Mouse (Mus musculus) limb, embryonic 11.5 days (tissue): ENCODE results near the gene Prlr. TPM values are rescaled to one million over a fixed set of nuclear protein-coding genes. Genes with fewer than 3 reads are reported as not detected.

Source experiments
- ATAC-seq: fragments of 200-750 bp; cut with Nextera tagmentation; 2 replicates; pipeline ENCODE4 v1.8.0; 2017; ENCODE audit warnings: low read depth; ENCODE audit not compliant: insufficient number of reproducible peaks, low FRiP score, low TSS enrichment
- DNase-seq: peaks from one replicate; pipeline ENCODE4 v3.0.0-alpha.2; 2015; ENCODE audit warnings: low spot score
- H3K27ac ChIP-seq: fragments of 300-500 bp; sonication (generic); replicated peaks from 2 replicates; pipeline ENCODE4 v1.5.1; 2014; ENCODE audit warnings: low read depth, mild to moderate bottlenecking, low read length
- H3K27me3 ChIP-seq: fragments of 300-500 bp; sonication (generic); 2 replicates; pipeline ENCODE4 v1.6.1; 2014; ENCODE audit warnings: mild to moderate bottlenecking, low read length, mixed read lengths; ENCODE audit not compliant: control insufficient read depth, insufficient read depth
- H3K36me3 ChIP-seq: fragments of 300-500 bp; sonication (generic); 2 replicates; pipeline ENCODE4 v1.6.1; 2014; ENCODE audit warnings: mild to moderate bottlenecking, low read length, moderate library complexity, mixed read lengths; ENCODE audit not compliant: control insufficient read depth, insufficient read depth
- H3K4me1 ChIP-seq: fragments of 300-500 bp; sonication (generic); 2 replicates; pipeline ENCODE4 v1.6.1; 2014; ENCODE audit warnings: low read length, mixed read lengths; ENCODE audit not compliant: control insufficient read depth, insufficient read depth
- H3K4me2 ChIP-seq: fragments of 300-500 bp; sonication (generic); 2 replicates; pipeline ENCODE4 v1.6.1; 2014; ENCODE audit warnings: low read depth, mild to moderate bottlenecking, moderate library complexity; ENCODE audit not compliant: severe bottlenecking
- H3K4me3 ChIP-seq: fragments of 300-500 bp; sonication (generic); 2 replicates; pipeline ENCODE4 v1.5.1; 2014; ENCODE audit warnings: low read depth, low read length
- H3K9ac ChIP-seq: fragments of 300-500 bp; sonication (generic); 2 replicates; pipeline ENCODE4 v1.6.1; 2014; ENCODE audit warnings: mild to moderate bottlenecking, low read length
- H3K9me3 ChIP-seq: fragments of 300-500 bp; sonication (generic); 2 replicates; pipeline ENCODE4 v1.6.1; 2016; ENCODE audit warnings: low read length; ENCODE audit not compliant: control insufficient read depth
- WGBS: fragments of 180-500 bp; shearing (Covaris S2); extraction: QIAGEN DNeasy Blood & Tissue Kit; methylation state at CpG from one replicate; pipeline ENCODE4 v1.1.7; 2014; 5-methylcytosine and 5-hydroxymethylcytosine counted together
- polyA plus RNA-seq: library from polyadenylated mRNA; unstranded; fragments of >200 nt; fragmentation: Nextera tagmentation; extraction: Ambion mirVana; gene quantifications from 2 replicates; pipeline ENCODE4 v1.2.1, GENCODE M21; 2014

Gene Prlr
- polyA plus RNA-seq, 1 experiment from 2014 or later, result 0.04 TPM

DNA sequence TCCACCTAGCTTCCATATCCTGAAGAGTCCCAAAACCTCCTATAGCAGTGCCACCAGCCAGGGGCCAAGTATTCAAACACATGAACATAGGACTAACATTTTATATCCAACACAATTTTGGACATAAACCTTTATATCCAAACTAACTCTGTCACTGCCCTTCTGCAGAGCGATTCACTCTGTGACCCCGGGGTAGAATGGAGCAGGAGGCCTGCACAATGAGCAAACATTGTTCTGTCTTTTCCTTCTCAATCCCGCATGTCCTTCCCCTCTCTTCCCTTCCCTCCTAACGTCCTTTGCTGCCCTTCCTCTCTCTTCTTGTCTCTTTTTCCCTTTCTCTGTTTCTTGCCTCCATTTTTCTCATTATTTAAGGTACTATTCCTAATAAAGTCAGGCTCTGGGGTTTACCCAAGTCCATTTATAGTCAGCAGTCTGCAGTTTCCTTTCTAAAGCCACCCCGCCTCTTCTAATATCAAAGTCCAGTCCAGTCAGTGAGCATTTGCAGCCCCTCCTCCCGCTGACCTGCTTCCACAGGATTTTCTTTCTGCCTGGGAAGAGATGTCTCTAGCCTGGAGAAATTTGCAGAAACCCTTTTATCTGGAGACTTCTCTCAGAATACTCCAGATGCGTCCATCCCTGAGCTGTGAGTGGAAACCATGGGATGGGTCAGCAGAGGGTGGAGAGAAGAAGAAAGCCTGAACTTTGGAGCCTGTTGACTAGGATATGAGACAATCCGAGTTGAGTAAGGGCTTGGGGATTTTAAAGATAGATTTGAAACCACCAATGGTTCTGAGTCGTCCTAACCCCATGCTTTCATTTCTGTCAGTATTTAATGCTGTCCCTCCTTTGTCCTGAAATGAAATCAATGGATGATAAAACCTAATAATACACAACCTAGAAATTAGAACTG is 181.3 kb downstream of the Prlr start, which contains the start of gene Agxt2:
Gene Agxt2, plus strand, starts transcription at position 494 of the 910 bp plus-strand sequence.
- H3K9me3 ChIP-seq, result no peaks in the 10 kb centered on the region
- no peak within 1 kb of the TSS for H3K4me3 ChIP-seq
- H3K27ac ChIP-seq, result no peak within 1 kb of the TSS
- no peaks in the 10 kb centered on the region for H3K27me3 ChIP-seq
- H3K4me2 ChIP-seq, result no peak within 1 kb of the TSS
- 82% methylated on average over 9 of the region's 9 CpGs for WGBS
- H3K4me1 ChIP-seq, result no peaks in the 10 kb centered on the region
- ATAC-seq (no peak), DNase-seq (no peak)
- no peak within 1 kb of the TSS for H3K9ac ChIP-seq
- no peaks in the 10 kb centered on the region for H3K36me3 ChIP-seq

- Histone ChIP-seq H3K4me2 (no peak overlapping the region), H3K27ac (no peak overlapping the region)
- 99% methylated on average over 2 of the region's 2 CpGs for WGBS
Measured at GRCm38 (mm10) chr15:10366331-10366730, 189.3 kb downstream of the Prlr start.

GRCm38 (mm10) chr15:10375404-10375803 is 198.4 kb downstream of the Prlr start:
- no peaks in the 10 kb centered on the region for H3K4me1 ChIP-seq
- no peak overlapping the region for H3K27ac ChIP-seq
- H3K9ac ChIP-seq, result no peak overlapping the region
- ATAC-seq (no peak), DNase-seq (no peak)
- no peaks in the 10 kb centered on the region for H3K27me3 ChIP-seq
- no peaks in the 10 kb centered on the region for H3K36me3 ChIP-seq
- H3K4me2 ChIP-seq, result no peak overlapping the region
- H3K4me3 ChIP-seq, result no peak overlapping the region
- H3K9me3 ChIP-seq, result no peaks in the 10 kb centered on the region
- WGBS, result 93% methylated on average over 3 of the region's 3 CpGs

More at GRCm38 (mm10) chr15:10366331-10366730, 189.3 kb downstream of the Prlr start:
- H3K27me3 ChIP-seq, result no peaks in the 10 kb centered on the region
- H3K4me1 ChIP-seq, result no peaks in the 10 kb centered on the region
- no peak overlapping the region for H3K4me3 ChIP-seq
- no peak for DNase-seq
- no peaks in the 10 kb centered on the region for H3K36me3 ChIP-seq
- H3K9me3 ChIP-seq, result no peaks in the 10 kb centered on the region
- no peak overlapping the region for H3K9ac ChIP-seq
- no peak for ATAC-seq

DNA sequence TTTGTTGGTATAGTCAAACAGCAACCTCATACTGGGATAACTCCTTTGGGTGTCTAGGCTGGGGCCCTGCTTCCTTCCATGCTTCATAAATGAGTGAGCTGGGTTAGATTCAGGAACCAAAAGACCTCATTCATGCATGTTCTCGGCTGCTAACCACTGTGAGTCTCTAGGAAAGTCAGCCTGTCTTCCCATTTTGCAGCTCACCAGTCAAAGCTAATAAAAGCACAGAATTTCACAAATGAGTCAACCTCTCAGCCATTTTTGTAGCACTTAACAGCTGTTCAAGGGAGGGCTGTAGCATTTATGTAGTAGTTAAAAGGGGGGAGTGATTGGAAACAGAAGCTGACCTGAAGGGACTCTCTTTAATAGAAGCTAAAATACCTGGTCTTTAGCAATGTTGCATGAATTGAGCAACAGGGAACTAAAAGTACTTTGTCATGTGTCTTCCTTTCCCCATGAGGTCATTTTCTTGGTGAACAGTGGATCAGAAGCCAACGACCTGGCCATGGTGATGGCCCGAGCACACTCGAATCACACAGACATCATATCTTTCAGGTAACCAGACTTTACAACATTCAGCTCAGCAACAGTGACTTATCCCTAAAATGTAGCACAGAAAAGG is 201.4 kb downstream of the Prlr start:
- H3K9me3 ChIP-seq, result no peaks in the 10 kb centered on the region
- no peaks in the 10 kb centered on the region for H3K36me3 ChIP-seq
- H3K4me2 ChIP-seq, result no peak overlapping the region
- H3K27ac ChIP-seq, result no peak overlapping the region
- no peak overlapping the region for H3K4me3 ChIP-seq
- 69% methylated on average over 4 of the region's 4 CpGs for WGBS
- no peaks in the 10 kb centered on the region for H3K27me3 ChIP-seq
- no peak overlapping the region for H3K9ac ChIP-seq
- ATAC-seq, result no peak
- no peak for DNase-seq
- no peaks in the 10 kb centered on the region for H3K4me1 ChIP-seq

DNA sequence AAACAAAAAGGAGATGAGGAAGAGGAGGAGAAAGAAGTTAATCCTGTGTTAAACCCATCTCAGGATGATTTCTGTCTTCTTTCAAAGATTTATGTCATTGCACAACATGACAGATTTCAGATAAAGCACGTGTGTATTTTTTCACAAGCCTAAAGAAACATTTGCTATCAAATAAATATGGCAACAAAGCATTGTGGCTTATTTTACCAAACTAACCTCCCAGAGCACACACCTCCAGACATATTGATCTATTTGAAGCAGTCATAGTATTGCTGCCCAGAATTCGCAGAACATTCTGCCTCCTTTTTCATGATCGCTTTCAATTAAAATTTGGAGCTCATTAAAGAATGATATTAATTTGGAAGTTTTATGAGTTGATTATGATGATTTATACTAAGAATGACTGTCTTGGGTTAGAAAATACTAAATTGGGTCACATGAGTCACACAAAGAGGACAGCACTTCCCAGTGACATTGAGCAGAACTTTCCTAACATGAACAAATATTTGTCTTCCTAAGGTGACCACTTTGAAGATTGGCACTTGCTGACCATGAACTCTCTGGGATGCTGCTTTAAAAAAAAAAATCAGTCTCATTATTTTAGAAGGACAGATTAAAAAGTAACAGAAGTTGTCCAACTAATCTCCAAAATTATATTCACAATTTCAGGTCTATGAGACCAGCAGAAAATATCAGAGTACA is 202.9 kb downstream of the Prlr start:
- 90% methylated on average over 3 of the region's 3 CpGs for WGBS
- H3K4me2 ChIP-seq, result no peak overlapping the region
- no peaks in the 10 kb centered on the region for H3K4me1 ChIP-seq
- H3K36me3 ChIP-seq, result no peaks in the 10 kb centered on the region
- no peak for ATAC-seq
- no peak overlapping the region for H3K9ac ChIP-seq
- no peak overlapping the region for H3K27ac ChIP-seq
- DNase-seq, result no peak
- H3K9me3 ChIP-seq, result no peaks in the 10 kb centered on the region
- no peaks in the 10 kb centered on the region for H3K27me3 ChIP-seq
- H3K4me3 ChIP-seq, result no peak overlapping the region

DNA sequence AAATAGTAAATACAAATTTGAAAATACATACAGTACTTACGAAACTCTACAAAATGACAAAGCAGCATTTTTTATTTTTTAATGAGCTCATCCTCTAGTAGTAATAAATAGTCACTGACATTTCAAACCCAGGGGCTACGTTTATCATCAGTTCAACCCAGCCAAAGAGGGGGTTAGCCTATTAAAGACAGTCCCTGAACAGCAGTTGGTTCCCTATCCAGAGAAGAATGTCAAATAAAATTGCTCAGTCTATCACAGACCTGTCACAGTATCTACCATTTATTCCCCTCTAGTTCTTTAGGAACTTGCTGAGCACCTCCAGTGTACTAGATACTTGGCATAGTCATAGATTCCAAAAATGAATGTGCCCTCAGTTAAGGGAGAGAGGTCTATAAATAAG is 210.2 kb downstream of the Prlr start:
- Histone ChIP-seq H3K9me3 (no peaks in the 10 kb centered on the region), H3K27me3 (no peaks in the 10 kb centered on the region), H3K4me3 (no peak overlapping the region), H3K4me1 (no peaks in the 10 kb centered on the region), H3K36me3 (no peaks in the 10 kb centered on the region), H3K4me2 (no peak overlapping the region), H3K27ac (no peak overlapping the region), H3K9ac (no peak overlapping the region)
- no peak for ATAC-seq
- DNase-seq, result no peak
- 84% methylated on average over 2 of the region's 2 CpGs for WGBS

Other genes starting within 250 kb of the Prlr start
- not detected in 2 replicates for gene Gm21973, start 148.1 kb downstream of the Prlr start, polyA plus RNA-seq
- gene Agxt2, start 181.3 kb downstream of the Prlr start, polyA plus RNA-seq, result not detected in 2 replicates